Mouse (Mus musculus) ovary, adult 18-20 months (tissue): ENCODE data around the gene Gm1113.

ENCODE experiments used
- DNase-seq: peaks from one replicate; pipeline ENCODE4 v3.0.0; 2022; ENCODE audit warnings: low spot score, mixed read lengths

Gm1113 gene

DNA sequence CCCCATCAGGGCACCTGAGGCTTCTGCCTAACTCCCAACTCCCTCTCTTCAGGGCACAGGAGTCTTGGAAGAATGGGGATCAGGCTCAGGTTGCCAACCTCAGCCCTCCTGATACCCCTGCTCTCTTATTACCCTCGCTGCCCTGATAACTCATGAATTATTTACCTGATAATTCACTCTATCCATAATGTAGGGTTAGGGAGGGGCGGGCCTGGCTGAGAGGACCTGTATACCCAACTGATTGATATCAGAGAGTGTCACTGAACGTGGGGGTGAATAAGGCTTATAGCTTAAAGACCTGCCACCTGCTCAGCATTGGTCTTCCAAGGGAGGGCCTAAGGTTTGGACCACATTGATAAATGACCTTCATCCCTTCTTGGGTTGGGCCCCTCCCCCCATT is at the start of gene Gm1113:
Gene Gm1113 (minus strand): TSS at position 101 of the 400 bp plus-strand sequence.
- DNase-seq, result no peak

DNA sequence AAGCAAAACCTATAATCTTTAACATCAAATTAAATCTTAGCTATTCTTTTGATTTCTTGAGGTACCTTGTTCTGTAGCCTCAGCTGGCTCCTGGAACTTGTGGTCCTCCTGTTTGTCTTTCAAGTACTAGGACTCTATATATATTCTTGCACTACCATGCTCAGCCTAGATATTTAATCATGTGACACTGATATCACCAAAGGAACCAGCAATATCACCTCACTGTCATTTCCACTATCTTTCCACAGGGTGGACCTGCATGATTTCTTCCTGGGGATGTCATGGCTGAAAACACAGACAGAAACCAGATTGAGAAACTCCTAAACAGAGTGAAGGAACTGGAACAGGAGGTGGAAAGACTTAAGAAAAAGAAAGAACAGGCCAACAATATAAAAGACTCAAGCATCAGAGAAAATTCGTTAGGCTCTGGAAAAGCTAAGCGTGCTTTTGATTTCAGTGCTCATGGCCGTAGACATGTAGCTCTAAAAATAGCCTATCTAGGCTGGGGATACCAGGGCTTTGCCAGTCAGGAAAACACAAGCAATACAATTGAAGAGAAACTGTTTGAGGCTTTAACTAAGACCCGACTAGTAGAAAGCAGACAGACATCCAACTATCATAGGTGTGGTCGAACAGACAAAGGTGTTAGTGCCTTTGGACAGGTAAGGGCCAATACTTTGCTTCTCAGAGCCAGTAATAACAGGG is 46.6 kb upstream of the Gm1113 start:
- no peak for DNase-seq

DNA sequence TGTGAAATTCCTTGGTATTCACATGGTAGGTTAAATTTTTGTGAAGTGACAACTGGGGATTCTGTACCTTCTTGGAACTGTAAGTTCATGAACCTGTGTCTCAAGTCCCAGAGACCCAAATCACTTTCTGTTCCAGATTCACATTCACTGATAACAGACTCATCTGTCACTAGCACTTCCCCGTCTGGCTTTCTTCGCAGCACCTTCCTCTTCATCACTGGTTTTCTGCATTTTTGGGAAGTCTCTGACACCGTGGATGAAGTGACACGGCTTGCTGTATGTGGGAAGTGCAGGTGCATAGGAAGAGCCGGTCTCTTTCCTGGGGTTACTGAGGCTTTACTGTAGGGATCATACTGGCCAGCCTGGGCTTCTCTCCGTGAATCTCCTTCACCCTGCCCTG is 43.5 kb upstream of the Gm1113 start:
- no peak for DNase-seq

DNA sequence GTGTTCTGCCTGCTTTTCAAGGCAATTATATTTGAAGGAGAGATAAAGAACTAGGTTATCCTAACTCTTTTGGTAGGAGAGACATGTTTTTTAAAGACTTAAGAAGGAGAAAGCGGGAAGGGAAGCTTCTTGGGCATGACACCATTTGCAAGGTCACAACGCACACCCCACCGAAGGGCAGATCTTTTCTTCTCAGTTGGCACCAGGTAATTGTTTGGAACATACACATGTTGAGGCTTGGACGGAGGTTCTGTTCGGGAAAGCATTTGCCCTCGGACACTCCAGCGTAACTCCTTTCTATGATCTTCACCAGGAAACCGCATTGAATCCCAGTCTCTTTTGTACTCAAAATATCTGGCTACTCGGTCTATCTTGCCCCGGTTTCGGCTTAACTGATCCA is 43.0 kb upstream of the Gm1113 start:
- DNase-seq, result no peak

DNA sequence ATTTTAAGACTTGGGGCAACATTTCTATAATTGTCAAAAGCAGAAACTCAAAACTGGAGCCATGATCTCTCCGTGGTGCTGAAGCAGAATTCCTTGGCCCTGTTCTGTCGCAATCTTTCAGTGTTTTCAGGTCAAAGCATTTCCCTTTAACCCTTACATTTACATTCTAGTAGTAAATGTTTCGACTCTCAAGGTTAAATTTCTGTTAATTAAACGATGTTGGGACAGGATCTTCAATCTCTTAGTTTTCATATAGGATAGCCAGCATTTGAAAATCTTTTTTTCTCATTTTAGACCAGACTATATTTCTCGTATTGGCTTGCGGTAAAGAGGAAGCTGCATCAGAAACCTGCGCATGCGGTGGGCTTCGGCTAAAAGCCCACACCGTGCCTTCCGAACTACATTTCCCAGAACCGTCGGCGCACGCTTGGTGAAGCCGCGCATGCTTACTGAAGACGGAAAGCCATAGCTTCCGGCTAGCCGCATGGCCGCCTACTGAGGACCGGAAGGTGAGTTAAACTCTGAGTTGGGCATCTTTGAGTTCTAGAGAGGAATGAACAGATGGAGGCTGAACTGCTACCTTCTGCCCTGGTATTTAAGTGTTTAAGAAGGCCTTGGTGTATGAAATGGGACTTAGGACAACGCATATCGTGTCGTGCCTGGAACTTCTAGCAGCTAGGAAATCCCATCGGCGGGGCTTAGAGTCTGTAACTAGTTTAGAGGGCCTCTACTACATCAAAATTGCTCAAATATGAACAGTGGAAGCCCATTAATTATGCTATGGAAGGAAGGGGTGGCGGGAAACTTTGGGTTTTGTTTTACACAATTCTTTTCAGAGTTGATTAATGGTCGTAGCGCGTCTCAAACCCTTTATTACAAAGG is 41.2 kb upstream of the Gm1113 start:
- DNase-seq, result peak; percentile 62

DNA sequence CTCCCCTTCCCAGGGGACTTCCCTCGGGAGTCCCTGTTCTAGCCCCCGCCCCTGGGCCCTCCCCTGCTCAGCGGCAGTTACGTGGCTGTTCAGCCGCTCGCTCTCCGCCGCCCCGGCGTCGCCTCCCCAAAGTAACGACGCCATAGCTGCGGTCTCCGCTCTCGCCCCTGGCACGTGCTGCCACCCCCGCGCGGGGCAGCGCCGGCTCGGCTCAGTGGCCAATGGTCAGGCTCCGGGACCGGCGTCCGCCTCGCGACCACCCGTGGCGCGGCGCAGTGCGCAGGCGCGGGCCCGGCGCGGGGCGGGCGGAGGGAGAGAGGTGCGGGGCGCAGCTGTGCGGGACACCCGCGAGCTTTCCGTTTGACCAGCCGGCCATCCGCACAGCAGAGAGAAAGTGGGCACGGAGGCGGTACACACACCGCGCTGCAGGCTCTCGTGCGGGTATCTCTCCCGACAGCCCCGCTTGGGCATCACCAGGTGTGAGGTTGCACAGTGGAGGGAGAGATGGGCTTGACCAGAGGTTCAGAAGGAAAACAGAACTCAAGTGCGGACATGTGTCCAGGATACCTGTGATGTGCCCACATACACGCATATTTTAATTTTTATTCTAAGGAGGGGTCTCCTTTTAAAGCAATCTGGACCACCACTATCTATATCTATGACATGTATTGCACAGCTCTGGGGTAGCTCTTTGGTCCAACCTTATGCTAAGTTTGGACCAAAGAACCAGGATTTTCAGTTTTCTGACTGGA is 40.4 kb upstream of the Gm1113 start, which contains the start of the genes Ddx25 and Pus3:
Gene Ddx25 (minus strand): TSS at position 272 of the 752 bp plus-strand sequence.
Gene Pus3 (plus strand): TSS at position 339 of the 752 bp plus-strand sequence.
- no peak for DNase-seq

DNA sequence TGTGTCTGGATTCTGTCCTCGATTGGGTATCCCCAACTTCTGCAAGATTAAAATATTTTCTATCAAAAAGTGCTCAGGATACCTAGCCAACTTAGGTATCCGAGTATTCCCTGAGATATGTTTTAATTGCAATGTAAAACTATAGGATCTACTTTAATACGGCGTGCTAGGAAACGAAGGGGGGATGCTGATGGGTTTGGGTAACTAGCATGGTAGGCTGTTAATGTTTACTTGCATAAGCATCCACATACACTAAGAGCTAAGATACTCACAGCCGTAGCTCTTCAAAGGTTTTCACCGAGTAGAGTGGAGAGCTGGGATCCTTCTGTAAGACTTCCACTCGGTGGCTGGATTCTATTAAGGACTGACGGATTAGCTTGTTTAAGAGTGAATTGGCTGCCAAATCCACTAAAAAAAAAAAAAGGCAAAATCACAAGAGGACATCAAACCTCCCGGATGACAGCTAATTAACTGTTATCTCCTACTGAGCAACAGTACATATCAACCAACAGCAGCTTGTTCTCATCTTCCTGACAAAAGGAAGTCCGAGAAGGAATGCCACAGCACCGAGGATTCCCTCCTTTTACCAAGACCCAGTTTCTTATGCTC is 38.5 kb upstream of the Gm1113 start:
- DNase-seq, result no peak

DNA sequence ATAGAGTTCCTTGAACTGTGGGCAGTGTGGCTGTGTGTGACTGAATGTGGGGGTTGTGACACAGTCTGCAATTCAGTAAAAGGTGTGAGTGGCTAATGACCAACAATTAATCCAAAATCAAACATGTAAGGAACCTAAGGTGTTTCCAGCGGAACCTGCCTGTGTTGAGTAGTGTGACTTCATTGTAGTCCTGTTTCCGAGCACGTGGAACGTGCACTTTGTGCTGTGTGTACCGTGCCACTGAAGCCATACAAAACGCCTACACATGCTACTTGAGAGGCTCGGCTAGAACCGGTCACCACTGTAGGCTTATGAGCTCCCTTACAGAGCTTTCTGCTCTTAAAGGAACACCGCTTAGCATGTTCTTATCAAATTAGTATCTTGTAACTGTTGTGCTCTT is 30.4 kb upstream of the Gm1113 start:
- no peak for DNase-seq

DNA sequence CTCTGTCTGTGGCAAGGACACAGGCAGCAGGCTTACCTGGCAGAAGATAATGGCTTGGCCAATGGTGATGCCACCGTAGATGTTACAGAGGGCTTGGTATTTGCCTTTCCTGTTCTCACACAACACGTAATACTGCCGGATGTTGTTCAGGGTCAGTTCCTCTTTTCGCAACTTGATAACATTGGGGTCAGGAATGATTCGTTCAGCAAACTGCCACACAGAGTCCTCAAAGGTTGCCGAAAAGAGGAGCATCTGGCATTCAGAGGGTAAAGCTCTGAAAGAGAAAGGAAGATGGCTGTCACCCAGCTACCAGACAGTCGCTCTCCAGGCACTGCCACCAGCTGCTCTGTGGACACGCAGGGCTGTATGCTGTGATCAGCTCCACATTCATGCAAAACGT is 28.7 kb upstream of the Gm1113 start:
- no peak for DNase-seq

DNA sequence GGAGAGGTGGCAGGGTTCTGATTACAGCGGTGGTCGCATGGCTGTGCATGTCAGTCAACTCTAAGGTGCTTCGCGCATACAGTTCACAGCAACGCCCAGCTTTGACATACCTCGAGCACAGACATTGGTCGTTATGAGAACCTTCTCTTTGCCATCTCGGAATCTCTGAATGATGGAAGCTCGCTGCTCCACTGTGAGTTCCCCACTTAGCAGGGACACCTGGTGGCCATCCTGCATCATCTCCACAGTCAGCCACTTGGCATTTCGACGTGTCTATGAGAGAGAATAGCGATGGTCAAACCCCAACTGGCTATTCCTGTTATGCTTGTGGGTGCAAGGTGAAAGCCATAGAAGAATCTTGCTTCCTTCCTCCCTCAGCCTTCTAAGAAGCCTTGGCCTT is 27.6 kb upstream of the Gm1113 start:
- DNase-seq, result no peak

DNA sequence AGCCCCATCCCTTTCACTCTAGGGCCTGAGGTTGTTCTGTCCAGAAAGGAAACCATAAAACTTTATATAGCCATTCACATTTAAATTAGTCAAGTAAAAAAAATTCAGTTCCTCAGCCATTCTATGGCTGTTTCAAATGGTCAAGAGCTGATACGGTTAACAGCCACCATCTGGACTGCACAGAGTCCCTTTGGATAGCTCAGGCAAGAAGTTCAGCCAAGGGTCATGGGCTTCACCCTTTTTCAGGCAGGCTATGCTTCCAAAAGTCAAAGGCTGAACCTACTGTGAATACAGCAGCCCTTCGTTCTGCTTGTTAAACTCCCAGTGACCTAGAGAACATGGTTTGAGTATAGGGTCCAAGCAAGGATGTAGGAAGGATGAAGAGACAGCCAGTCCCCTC is 26.6 kb upstream of the Gm1113 start:
- DNase-seq, result no peak

DNA sequence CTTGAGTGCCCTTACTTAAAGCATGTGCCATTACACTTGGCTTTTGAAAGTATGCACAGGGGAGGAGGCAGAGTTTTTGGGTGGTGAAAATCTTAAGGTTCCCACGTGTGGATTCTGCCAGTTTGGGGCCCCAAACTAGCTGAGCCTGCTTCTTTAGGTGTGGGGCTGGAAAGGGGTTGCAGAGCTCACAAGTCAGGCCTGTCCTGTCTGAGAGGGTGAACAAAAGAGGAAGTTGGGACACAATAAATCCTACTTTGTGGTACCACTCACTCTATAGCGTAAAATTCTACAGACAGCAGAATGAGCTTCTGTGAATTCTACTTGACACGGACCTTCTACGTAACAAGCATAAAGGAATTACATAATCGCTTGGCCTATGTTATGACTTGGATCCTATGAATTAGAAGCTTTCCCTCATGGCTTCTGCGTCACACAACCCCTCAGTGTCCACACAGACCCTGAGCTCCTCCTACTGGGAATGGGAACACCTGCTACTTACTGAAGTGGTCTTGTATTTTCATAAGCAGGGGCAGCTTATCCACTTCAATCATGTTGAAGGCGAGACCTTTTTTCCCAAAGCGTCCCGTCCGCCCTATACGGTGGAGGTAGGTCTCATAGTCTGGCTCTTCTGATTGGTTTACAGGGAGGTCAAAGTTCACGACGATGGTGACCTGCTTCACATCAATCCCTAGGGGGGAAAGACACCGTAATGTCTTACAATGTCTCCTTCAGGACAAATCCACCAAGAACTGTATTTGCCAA is 25.2 kb upstream of the Gm1113 start:
- DNase-seq, result no peak

DNA sequence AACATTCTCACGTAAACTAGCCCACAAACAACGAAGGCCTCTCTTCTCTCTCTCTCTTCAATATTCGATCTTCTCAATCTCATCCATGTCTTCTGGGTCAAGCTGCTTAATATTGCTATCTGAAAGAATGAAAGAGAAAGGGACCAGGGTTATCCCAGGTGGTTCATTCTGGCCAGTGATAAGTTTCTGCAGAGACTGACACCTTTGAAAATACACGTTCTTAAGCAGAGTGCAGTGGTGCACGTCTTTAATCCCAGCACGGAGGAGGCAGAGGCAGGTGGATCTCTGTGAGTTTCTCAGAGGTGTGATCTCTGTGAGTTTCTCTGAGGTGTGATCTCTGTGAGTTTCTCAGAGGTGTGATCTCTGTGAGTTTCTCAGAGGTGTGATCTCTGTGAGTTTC is 23.9 kb upstream of the Gm1113 start:
- DNase-seq, result no peak

DNA sequence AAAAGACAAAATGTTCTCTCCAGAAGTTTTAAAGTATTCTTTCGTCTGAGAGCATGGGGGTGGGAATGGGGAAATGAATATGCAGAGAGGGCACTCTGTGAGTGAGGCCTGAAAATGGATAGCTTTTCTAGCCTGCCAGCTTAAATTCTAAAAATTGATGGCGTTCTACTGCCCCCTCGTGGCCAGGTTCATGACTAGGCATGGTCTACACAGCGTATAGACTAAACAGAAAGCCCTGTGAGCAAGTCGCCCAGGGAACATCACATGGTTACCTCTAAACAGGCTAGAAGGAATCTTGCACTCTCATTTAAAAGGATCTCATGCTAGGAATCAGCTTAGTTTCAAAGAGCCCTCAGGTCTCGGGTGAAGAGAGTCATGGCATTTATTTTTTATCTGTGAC is 23.4 kb upstream of the Gm1113 start:
- DNase-seq, result peak; percentile 36

DNA sequence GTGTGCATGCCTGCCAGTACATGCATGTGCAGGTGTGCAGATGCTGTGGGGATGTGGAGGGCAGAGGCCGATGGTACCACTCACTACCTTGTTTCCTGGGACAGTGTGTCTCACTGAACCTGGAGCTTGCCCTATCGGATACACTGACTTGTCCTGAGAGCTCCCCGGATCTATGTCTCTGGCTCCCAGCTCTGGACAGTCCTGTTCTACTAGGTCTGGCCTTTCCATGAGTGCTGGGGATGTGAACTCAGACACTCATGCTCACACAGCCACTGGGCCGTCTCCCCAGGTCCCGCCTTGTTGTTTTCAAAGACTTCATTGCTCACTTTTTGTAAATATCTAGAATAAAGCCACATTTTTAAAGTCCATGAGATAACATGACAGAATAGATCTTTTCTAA is 23.0 kb upstream of the Gm1113 start:
- no peak for DNase-seq

DNA sequence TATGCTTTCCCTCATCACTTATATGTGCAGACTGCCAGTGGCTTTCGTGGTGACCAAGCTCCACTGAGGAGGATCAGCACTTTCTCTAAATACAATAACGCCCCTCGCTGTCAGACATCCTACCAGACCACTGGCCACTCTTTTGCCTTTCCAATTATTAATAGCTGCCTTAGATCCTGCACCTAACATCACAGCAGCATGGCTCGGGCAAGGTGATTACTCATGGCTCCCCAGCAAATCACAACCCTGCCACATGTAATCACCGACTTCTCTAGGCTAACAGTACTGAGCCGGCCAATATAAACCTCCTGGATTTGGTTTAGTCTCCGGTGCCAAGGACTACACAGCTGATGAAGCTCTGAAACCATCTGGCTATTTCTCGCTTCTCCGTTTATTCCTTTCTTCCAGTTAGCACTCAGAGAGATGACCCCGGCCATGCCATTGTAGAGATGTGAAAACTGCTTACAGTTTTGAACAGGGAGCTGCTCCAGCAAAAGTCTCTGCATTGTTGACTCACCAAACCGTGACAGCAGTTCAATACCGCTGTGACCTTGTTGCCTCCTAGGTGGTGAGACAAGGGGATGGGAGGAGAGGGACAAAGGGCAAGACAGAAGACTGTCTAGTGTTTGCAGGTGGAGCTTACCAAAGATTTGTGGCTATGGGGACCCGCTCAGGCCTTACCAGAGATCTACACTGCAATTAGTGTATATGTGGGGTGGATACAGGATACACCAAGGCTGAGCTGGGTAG is 21.1 kb upstream of the Gm1113 start:
- no peak for DNase-seq

DNA sequence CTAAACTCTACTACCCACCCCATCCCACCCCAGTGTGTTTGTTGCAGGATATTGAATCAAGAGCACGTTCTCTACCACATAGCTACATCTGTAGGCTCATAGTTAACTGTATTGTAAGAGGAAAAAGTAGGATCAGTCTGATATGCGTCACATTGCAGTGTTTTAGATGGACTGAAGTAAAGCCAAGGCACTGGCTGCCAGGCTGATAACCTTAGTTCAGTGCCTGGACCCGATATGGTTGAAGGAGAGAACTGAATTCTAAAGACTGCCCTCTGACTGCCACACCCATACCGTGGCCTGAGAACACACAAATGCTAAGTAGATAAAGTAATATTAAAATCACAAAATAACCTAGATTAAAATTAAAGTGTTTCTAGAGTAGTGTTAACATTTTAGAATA is 17.8 kb upstream of the Gm1113 start:
- DNase-seq, result no peak

DNA sequence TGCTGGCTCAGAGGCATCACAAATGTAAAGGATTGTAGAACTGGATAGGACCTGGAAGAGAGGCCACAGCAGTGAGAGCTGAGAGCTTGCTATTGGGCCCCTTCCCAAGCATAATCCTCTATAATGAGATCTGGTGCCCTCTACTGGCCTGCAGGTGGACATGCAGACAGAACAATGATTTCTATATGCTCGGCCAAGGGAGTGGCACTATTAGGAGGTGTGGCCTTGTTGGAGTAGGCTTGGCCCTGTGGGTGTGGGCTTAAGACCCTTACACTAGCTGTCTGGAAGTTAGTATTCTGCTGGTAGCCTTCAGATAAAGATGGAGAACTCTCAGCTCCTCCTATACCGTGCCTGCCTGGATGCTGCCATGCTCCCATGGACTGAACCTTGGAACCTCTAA is 17.0 kb upstream of the Gm1113 start:
- DNase-seq, result no peak

DNA sequence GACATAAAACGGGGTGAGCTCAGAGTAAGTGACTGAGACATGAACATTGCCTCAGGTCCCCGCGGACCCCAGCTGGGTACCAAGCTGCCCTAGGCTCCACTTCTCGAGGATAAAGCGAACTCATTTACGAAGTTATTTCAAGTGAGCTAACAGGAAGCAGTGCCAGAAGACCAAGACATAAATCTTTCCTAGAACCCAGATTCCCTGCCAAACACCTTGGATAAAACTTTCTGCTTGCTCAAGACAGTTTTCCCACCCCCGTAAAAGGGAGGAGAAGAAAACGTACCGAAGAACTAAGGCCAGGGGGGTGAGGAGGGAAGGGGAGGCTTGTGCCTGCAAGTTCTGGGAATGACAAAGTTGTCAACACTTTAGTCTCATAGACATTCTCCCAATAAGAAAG is 15.2 kb upstream of the Gm1113 start:
- DNase-seq, result no peak

DNA sequence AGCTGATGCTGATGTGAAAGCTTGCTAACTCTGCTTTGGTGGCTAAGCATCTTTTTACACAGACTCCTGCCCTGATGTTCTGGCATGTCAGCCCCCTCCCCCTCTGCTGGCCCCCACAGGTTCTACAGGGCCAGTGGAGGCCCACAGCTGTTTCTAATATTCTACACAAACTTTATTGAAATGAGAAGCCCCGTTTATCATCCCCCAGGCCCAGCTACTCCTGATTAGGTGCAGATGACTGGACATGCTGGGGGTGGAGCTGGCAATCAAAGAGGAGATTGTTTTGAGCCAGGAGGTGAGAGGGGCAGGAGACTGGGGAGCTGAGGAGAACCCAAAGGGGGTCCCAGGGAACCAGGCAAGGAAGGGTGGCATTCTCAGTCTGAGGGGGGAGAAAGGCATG is 11.7 kb upstream of the Gm1113 start:
- no peak for DNase-seq

DNA sequence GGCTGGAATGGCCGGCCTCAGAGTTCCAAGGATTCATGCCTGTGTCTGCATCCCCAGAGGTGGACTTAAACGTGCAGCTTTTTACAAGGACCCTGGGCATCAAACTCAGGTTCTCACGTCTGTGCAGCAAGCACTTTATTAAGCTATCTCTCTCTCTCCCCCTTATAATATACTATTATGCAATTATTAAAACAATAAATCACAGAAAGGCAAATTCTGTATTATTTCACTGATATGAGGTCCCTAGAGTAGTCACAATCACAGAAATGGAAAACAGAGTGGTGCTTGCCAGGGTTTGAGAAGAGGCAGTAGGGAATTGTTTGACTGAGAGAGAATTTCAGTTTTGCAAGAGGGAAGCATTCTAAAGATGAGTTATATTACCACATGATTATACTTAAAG is 11.1 kb upstream of the Gm1113 start:
- DNase-seq, result no peak
